Mouse (Mus musculus): ENCODE results near the gene Hils1.
"Not testable (repeated sequence)": the region's sequence is repeated elsewhere in the genome, so short reads cannot be mapped to it uniquely, and the experiment has no call there.

Gene Hils1

GRCm38 (mm10) chr11:94957693-94958064 lies 9.7 kb upstream of the Hils1 start:
- DNase-seq = no peak

- DNase-seq = peak; percentile 83 to 89
Measured at GRCm38 (mm10) chr11:94958065-94958858, 9.1 kb upstream of the Hils1 start.

GRCm38 (mm10) chr11:94962534-94963101 lies 4.8 kb upstream of the Hils1 start:
- no peak for DNase-seq

GRCm38 (mm10) chr11:94968187-94968586 lies 794 bp downstream of the Hils1 start:
- no peak for DNase-seq

GRCm38 (mm10) chr11:94969709-94970108 lies 2.3 kb downstream of the Hils1 start:
- DNase-seq = not testable (repeated sequence)

DNA sequence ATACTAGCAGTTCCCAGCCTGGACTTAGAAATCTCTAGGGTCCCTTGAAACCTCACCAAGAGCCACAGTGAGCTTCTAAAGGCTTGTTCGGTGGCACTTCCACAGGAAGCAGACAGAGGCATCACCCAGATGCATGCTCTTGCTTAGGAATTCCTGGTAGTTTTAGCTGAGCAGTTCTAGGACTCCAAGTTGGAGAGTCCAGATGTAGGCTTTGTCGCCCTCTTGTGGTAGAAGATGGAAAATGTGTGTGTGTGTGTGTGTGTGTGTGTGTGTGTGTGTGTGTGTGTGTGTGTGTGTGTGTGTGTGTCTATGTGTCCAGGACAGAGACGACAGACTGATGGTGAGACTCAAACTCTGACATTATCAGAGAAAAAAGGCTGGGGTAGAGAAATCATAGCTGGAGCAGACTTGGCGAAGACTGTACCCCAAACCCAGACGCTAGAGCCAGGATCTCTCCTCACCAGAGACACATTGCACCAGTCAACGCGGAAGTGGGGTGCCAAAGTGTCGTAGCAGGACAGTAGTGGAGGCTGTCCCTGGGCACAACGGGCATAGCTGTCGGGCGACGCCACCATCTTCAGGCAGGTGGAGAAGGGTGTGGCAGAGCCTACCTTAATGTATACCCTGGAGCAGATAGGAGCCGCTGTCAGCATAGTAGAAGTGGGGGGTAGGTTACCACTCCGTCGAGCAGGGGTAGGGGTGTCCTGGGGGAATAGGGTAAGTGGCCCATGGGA lies 3.0 kb downstream of the Hils1 start:
- DNase-seq = peak; percentile 46 to 71

GRCm38 (mm10) chr11:94971895-94972615 lies 4.7 kb downstream of the Hils1 start:
- no peak for DNase-seq

DNA sequence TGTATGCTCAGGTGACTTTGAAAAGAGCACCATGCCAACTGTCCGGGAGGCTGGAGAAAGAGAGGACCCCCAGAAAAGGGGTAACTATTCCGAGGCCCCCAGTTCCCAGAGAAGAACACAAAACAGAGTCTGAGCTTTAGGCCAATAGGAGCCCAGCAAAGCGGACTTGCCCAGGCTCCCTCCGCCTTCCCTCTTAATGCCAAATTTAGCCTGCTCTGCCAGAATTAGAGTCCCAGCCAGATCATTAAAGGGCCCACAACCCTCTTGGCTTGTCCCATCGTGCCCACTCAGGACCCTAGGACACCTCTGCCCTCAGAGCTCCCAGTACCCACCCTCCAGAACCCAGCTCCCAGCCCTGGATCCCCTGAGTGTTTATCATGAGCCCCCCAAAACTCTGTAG lies 5.5 kb downstream of the Hils1 start:
- DNase-seq = no peak

DNA sequence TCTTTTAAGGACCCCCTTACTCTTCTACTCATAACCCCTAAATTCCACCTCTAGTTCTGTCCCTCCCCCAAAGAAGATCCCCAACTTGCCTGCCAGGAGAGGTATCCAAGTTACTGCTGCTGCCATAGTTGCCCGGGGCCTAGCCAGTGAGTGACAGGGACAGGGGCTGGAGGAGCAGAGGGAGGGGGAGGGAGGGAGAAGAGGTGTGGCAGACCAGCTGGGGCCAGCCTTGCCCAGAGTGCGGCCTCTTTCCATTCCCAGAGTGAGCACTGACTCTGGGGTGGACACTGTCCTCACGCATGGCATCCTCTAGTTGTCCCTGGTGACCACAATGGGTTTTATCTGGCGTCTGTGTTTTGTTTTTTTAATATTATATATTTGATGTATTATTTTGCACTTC lies 5.9 kb downstream of the Hils1 start:
- DNase-seq = no peak

DNA sequence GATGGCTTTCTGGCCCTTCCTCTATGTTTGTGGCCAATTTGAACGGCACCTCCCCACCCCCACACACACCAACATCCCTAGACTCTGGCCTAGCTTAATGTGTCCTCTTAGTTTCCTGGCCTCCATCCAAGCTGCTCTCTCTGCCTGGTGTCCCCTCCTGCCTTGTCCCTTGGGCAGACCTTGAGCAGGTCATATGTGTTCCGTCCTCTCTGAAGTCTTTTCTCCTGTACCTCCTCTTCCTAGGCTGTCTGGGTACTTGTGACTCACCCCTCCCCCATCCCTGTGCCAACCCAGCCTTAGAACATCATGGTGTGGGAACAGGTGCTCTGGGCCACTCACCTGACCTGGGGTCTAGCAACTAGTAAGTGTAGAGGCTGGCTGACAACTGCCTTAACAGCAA lies 7.6 kb downstream of the Hils1 start:
- DNase-seq = no peak

DNA sequence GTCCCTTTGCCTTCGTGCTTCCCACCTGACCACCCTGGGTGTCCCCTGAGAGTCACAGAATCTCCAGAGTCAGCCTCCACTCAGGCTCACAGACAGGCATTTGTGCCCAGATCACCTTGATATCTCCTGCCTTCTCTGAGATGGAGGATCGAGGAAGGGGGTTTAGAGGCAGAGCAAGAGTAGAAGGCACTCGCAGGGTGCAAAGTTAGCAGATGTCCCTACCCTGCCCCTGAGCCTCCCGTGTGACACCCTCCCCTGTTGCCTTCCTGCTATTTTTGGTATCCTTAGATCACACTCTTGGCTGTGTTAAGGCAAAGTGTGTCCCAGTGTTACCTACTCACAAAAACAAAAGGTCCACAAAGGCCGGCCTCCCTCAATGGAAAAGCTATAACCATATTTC lies 8.8 kb downstream of the Hils1 start, which contains the start of gene Sgca:
Gene Sgca, minus strand, starts transcription at position 129 of the 400 bp plus-strand sequence.
- no peak for DNase-seq

- no peak for DNase-seq
Measured at GRCm38 (mm10) chr11:94978178-94978915, 11.0 kb downstream of the Hils1 start.

- peak; percentile 94 to 95 for DNase-seq
Measured at GRCm38 (mm10) chr11:94978947-94979346, 11.6 kb downstream of the Hils1 start.

GRCm38 (mm10) chr11:94979462-94980179 lies 12.2 kb downstream of the Hils1 start:
- DNase-seq = no peak

GRCm38 (mm10) chr11:94985140-94985539 lies 17.7 kb downstream of the Hils1 start:
- DNase-seq = no peak

- no peak for DNase-seq
Measured at GRCm38 (mm10) chr11:94985822-94986221, 18.4 kb downstream of the Hils1 start.

GRCm38 (mm10) chr11:94986435-94986834 lies 19.0 kb downstream of the Hils1 start:
- no peak for DNase-seq

DNA sequence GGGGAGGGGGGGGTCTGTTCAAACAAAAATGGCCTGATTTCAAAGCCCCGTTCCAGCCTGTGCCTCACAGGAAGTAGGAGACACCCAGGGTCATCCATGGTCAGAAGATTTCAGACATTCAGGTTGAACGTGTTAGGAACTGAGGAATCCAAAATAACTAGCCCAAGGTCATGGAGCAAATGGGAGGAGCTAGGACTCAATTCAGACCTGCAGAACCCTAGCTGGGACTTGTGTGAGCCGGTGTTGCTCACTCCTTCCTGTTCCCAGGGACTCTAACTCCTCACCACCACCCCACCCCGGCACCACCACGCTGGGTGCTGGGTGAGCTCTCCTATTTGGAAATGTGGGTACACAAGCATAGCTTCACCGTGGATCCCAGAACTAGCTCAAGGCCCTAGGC lies 19.9 kb downstream of the Hils1 start:
- no peak for DNase-seq

GRCm38 (mm10) chr11:94987851-94988250 lies 20.5 kb downstream of the Hils1 start:
- DNase-seq = no peak

DNA sequence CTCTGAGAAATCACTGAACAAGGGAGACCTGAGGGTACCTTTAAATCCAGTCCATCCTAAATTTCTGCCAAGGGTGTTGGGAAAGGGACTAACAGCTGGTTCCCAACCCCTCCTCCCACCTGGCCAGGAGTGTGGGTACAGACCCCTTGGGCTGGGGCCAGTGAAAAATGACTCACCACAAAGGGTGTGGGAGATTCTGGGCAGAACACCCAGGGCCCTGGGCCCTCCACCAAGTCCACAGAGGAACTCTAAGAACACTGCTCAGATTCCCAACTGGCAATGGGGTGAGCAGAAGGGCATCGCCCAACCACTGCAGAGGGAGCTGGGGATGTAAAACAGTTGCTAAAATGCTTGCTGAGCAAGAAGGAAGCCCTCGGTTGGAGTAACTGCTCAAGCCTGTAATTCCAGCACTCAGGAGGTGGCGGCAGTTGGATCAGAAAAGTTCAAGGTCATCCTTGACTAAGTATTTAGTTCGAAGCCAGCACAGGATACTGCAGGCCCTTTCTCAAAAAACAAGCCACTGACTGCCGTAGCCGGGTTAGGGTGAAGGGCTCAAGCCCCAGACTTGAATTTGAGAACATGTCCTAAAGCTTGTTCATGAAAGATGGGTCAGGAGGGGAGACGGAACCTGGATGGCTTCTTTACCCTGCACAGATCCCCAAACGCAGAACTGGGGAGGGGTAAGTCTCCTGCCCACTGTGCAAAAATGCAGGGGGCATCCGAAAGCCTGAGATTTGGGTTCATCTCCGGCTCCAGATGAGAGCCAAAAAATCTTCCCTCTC lies 21.6 kb downstream of the Hils1 start:
- no peak for DNase-seq

DNA sequence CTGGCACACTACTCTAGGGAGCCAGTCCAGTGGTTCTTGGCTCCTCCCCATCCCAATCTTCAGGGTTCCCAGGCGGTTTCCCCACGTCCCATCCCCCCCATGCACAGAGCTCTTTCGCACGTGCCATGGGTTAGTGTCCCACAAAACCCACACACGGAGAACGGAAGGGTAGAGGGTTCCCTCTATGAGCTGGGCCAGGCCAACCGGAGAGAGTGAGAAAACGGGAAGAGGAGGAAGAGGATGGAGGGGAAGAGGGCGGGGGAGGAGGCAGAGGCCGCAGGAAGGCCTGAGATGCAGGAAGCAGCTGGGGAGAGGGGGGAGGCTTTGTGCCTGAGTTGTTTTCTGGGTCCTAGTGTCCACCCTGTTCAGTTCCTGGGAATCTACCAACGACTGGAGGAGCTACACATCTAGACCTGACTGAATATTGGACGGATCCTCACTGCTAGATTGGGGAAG lies 22.2 kb downstream of the Hils1 start:
- peak; percentile 81 to 86 for DNase-seq
